Mouse (Mus musculus) lung, embryonic 16.5 days (tissue): ENCODE results near the gene Ikzf1. TPM values are rescaled to one million over a fixed set of nuclear protein-coding genes. Genes with fewer than 3 reads are reported as not detected.
A peak's percentile ranks its signal among the peaks of the same experiment; 100 is the strongest.

Experiments
- ATAC-seq: fragments of 200-750 bp; cut with Nextera tagmentation; 2 replicates; pipeline ENCODE4 v1.8.0; 2017; ENCODE audit warnings: low read depth, mild to moderate bottlenecking, moderate library complexity
- H3K27ac ChIP-seq: fragments of 300-500 bp; sonication (generic); 2 replicates; pipeline ENCODE4 v1.5.1; 2014; ENCODE audit warnings: mild to moderate bottlenecking, control low read depth, low read length
- H3K27me3 ChIP-seq: fragments of 300-500 bp; sonication (generic); 2 replicates; pipeline ENCODE4 v1.6.1; 2014; ENCODE audit warnings: low read depth, low read length, mixed read lengths; ENCODE audit not compliant: control insufficient read depth, insufficient read depth
- H3K36me3 ChIP-seq: fragments of 300-500 bp; sonication (generic); 2 replicates; pipeline ENCODE4 v1.6.1; 2014; ENCODE audit warnings: low read length; ENCODE audit not compliant: control insufficient read depth, insufficient read depth
- H3K4me1 ChIP-seq: fragments of 300-500 bp; sonication (generic); replicated peaks from 2 replicates; pipeline ENCODE4 v1.6.1; 2014; ENCODE audit warnings: low read length, mixed read lengths; ENCODE audit not compliant: control insufficient read depth, insufficient read depth
- H3K4me2 ChIP-seq: fragments of 300-500 bp; sonication (generic); 2 replicates; pipeline ENCODE4 v1.6.1; 2014; ENCODE audit warnings: low read depth, low read length, control low read depth
- H3K4me3 ChIP-seq: fragments of 300-500 bp; sonication (generic); 2 replicates; pipeline ENCODE4 v1.5.1; 2014; ENCODE audit warnings: mild to moderate bottlenecking, low read length, control low read depth
- H3K9ac ChIP-seq: fragments of 300-500 bp; sonication (generic); 2 replicates; pipeline ENCODE4 v1.6.1; 2014; ENCODE audit warnings: low read length, control low read depth
- H3K9me3 ChIP-seq: fragments of 300-500 bp; sonication (generic); 2 replicates; pipeline ENCODE4 v1.6.1; 2016; ENCODE audit warnings: low read length; ENCODE audit not compliant: control insufficient read depth
- WGBS: fragments of 180-500 bp; shearing (Covaris S2); extraction: QIAGEN DNeasy Blood & Tissue Kit; methylation state at CpG from one replicate; pipeline ENCODE4 v1.1.7; 2014; 5-methylcytosine and 5-hydroxymethylcytosine counted together
- polyA plus RNA-seq: library from polyadenylated mRNA; unstranded; fragments of >200 nt; fragmentation: Nextera tagmentation; extraction: Ambion mirVana; gene quantifications from 2 replicates; pipeline ENCODE4 v1.2.1, GENCODE M21; 2015

Ikzf1 gene
- polyA plus RNA-seq, 1 experiment from 2014 or later: 2.0 TPM

- no peaks in the 10 kb centered on the region for H3K4me1 ChIP-seq
- no peak overlapping the region for H3K4me3 ChIP-seq
- no peaks in the 10 kb centered on the region for H3K27me3 ChIP-seq
- H3K27ac ChIP-seq: no peak overlapping the region
- no peak overlapping the region for H3K4me2 ChIP-seq
- no peaks in the 10 kb centered on the region for H3K36me3 ChIP-seq
- ATAC-seq: no peak
- no peaks in the 10 kb centered on the region for H3K9me3 ChIP-seq
- no peak overlapping the region for H3K9ac ChIP-seq
- 64% methylated on average over 3 of the region's 3 CpGs for WGBS
Observed at GRCm38 (mm10) chr11:11777246-11777645, 92.4 kb downstream of the Ikzf1 start.

DNA sequence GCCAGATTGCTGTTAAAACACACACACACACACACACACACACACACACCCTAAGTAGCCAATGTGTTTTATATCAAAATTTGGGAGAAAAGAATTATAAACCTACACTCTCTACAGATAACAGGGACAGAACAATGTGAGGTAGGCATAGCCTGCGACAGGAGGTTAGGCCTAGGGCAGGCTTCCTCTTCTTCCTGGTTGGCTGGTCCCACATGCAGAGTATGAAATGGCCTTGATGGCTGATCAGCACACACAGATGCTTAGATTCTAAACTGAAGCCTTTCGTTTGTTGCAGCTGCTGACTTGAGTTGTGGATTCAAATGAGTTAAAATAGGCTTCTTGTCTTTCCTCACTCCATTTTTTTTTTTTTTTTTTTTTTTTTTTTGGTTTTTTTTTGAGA lies 93.0 kb downstream of the Ikzf1 start:
- Histone ChIP-seq H3K4me3 (no peak overlapping the region), H3K27ac (no peak overlapping the region), H3K27me3 (no peaks in the 10 kb centered on the region), H3K36me3 (no peaks in the 10 kb centered on the region), H3K4me2 (no peak overlapping the region), H3K4me1 (no peaks in the 10 kb centered on the region), H3K9ac (no peak overlapping the region), H3K9me3 (no peaks in the 10 kb centered on the region)
- WGBS: 87% methylated on average over 2 of the region's 2 CpGs
- ATAC-seq: no peak

DNA sequence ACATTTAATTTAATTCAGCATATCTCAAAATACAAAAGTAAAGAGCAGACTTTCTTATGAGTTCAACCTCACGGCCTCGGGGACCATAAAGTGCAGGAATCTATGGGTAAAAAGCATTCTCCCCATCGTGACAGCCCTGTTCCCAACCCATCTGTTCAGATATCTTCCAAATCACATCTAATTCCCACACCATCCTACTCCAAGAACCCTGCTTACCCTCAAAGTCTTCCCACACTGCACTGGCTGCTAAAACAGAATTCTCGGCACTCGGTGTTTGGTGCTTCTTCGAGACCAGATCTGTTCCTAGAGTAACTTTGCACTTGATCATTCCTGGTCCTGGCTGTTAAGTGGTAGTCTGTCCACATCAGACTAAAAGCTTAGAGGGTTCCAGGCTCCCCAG lies 93.5 kb downstream of the Ikzf1 start:
- Histone ChIP-seq H3K27ac (no peak overlapping the region), H3K4me2 (no peak overlapping the region), H3K4me3 (no peak overlapping the region), H3K4me1 (no peaks in the 10 kb centered on the region), H3K9ac (no peak overlapping the region), H3K27me3 (no peaks in the 10 kb centered on the region), H3K9me3 (no peaks in the 10 kb centered on the region), H3K36me3 (no peaks in the 10 kb centered on the region)
- no peak for ATAC-seq
- 87% methylated on average over 6 of the region's 6 CpGs for WGBS

- Histone ChIP-seq H3K27me3 (no peaks in the 10 kb centered on the region), H3K4me2 (no peak overlapping the region), H3K36me3 (no peaks in the 10 kb centered on the region), H3K9ac (no peak overlapping the region), H3K4me1 (no peaks in the 10 kb centered on the region), H3K27ac (no peak overlapping the region), H3K4me3 (no peak overlapping the region), H3K9me3 (no peaks in the 10 kb centered on the region)
- 79% methylated on average over 8 of the region's 8 CpGs for WGBS
- ATAC-seq: no peak
Observed at GRCm38 (mm10) chr11:11781728-11782127, 96.9 kb downstream of the Ikzf1 start.

DNA sequence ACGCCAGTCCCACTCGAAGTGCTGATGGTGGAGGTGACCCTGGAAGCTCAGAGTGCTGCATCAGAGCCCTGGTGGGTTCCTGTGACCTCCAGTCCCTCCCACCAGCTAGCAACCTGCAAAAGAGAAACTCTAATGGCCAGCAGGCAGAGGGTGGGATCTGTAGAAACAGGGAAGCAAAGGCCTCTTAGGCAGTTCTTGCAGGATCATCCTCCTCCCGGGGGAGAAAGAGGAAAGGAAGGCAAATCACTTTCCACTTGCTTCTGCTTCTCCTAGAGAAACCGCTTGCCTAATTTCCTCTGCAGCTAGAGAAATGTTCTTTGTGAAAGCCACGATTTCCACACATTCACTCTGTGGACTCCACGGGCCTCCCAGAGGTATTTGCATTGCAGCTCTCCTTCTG lies 100.7 kb downstream of the Ikzf1 start:
- Histone ChIP-seq H3K4me2 (no peak overlapping the region), H3K27me3 (no peaks in the 10 kb centered on the region), H3K4me3 (no peak overlapping the region), H3K9me3 (no peaks in the 10 kb centered on the region), H3K4me1 (no peaks in the 10 kb centered on the region), H3K9ac (no peak overlapping the region), H3K36me3 (no peaks in the 10 kb centered on the region), H3K27ac (no peak overlapping the region)
- WGBS: 45% methylated on average over 6 of the region's 6 CpGs
- no peak for ATAC-seq

DNA sequence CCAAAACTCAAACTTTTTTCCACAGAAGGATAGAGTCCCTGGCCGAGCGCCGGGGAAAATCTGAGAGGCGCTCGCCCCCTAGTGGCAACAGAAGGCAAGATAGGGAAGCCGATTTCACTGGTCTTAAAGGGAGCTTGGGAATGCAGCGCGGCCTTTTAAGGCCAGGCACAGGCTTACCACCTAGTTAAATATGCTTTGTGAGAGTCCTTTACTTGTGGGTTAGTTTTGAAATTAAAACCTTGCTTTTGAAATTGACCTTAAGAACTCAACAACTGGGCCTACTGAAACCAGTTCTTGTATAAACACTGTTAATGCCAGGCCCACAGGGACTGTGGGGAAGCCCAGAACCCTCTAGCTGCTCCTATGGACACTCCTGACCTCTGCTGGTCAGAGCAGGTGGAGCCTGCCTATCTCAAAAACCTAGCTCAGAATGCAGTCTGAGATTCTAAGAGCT lies 103.7 kb downstream of the Ikzf1 start:
- WGBS: under 1% methylated on average over 8 of the region's 8 CpGs
- H3K4me1 ChIP-seq: no peaks in the 10 kb centered on the region
- ATAC-seq: peak; percentile 97
- H3K36me3 ChIP-seq: no peaks in the 10 kb centered on the region
- H3K27ac ChIP-seq: peak overlapping the region; percentile 30; the same call in 1 of the 2 replicates
- H3K27me3 ChIP-seq: no peaks in the 10 kb centered on the region
- H3K9ac ChIP-seq: peak overlapping the region; percentile 39; the same call in 1 of the 2 replicates
- peak overlapping the region; percentile 44 for H3K4me2 ChIP-seq
- no peaks in the 10 kb centered on the region for H3K9me3 ChIP-seq
- H3K4me3 ChIP-seq: peak overlapping the region; percentile 31

DNA sequence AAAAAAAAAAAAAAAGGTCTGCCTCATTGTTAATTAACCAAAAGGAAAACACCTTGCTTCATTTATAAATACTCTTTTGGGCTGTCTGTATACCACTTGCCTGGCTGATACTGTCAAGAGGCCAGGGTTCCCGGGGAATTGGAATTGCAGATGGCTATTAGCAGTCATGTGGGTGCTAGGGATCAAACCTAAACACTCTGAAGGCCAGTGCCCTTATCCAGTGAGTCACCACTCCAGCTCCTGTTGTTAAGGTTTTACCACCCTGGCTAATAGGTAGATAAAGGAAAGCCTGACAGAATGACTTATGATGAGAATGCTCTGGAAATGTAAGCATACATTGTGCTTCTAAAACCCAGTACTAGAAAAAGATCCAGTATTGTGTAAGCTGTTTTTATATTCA lies 109.8 kb downstream of the Ikzf1 start:
- no peak overlapping the region for H3K9ac ChIP-seq
- WGBS: 69% methylated on average over 1 of the region's 1 CpGs
- no peaks in the 10 kb centered on the region for H3K9me3 ChIP-seq
- peaks cover 14% of the 10 kb centered on the region for H3K36me3 ChIP-seq
- no peak overlapping the region for H3K27ac ChIP-seq
- no peak for ATAC-seq
- no peak overlapping the region for H3K4me2 ChIP-seq
- H3K4me3 ChIP-seq: no peak overlapping the region
- H3K27me3 ChIP-seq: no peaks in the 10 kb centered on the region
- H3K4me1 ChIP-seq: no peaks in the 10 kb centered on the region

- WGBS: 97% methylated on average over 1 of the region's 1 CpGs
- peaks cover 37% of the 10 kb centered on the region for H3K36me3 ChIP-seq
- ATAC-seq: no peak
Observed at GRCm38 (mm10) chr11:11798690-11799089, 113.9 kb downstream of the Ikzf1 start.

GRCm38 (mm10) chr11:11800304-11800703 lies 115.5 kb downstream of the Ikzf1 start:
- Histone ChIP-seq H3K27ac (no peak overlapping the region), H3K4me1 (no peaks in the 10 kb centered on the region), H3K9ac (no peak overlapping the region), H3K4me3 (no peak overlapping the region), H3K4me2 (no peak overlapping the region), H3K9me3 (no peaks in the 10 kb centered on the region), H3K27me3 (no peaks in the 10 kb centered on the region), H3K36me3 (peaks cover 39% of the 10 kb centered on the region)
- 90% methylated on average over 3 of the region's 3 CpGs for WGBS
- ATAC-seq: no peak

More at GRCm38 (mm10) chr11:11798690-11799089, 113.9 kb downstream of the Ikzf1 start:
- Histone ChIP-seq H3K4me3 (no peak overlapping the region), H3K4me1 (no peaks in the 10 kb centered on the region), H3K9ac (no peak overlapping the region), H3K9me3 (no peaks in the 10 kb centered on the region), H3K27ac (no peak overlapping the region), H3K27me3 (no peaks in the 10 kb centered on the region), H3K4me2 (no peak overlapping the region)

GRCm38 (mm10) chr11:11801067-11801466 lies 116.3 kb downstream of the Ikzf1 start:
- H3K36me3 ChIP-seq: peaks cover 42% of the 10 kb centered on the region
- no peak overlapping the region for H3K4me3 ChIP-seq
- H3K9me3 ChIP-seq: no peaks in the 10 kb centered on the region
- H3K27ac ChIP-seq: no peak overlapping the region
- 92% methylated on average over 9 of the region's 9 CpGs for WGBS
- H3K27me3 ChIP-seq: no peaks in the 10 kb centered on the region
- no peak overlapping the region for H3K4me2 ChIP-seq
- no peak overlapping the region for H3K9ac ChIP-seq
- ATAC-seq: no peak
- no peaks in the 10 kb centered on the region for H3K4me1 ChIP-seq
